Mouse (Mus musculus) embryo, embryonic 10 days (tissue): ENCODE measurements at regions not wholly inside any gene's neighbourhood (a gene's known extent, or its start where the extent isn't known, plus 50 kb on each side); places are given as distances from the start of the nearest gene placed in this dataset.
A peak's percentile ranks its signal among the peaks of the same experiment; 100 is the strongest.

ENCODE experiments used
- DNase-seq: peaks from one replicate; pipeline ENCODE4 v3.0.0-alpha.2; 2015; ENCODE audit warnings: low spot score

- DNase-seq: no peak
Measured at GRCm38 (mm10) chr15:61410789-61411188, 488.0 kb upstream of the A1bg start.

DNA sequence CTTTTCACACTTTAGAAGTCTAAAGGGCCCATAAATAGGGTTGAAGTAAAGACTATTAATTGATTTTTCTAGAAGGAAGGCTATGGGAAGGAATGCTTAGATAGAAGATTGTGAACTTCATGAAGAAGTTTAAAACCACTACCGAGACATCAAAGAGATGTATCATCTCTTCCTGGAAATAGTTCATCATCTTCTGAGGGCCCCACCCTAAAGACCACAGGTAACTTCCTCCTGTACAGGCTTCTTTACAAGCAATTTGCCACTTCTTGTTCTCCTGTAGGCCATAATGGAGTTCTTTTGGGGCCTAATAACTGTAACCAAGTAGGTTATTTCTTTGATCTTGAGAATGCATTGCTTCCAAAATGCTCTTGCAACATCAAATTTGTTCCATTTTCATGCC, 485.8 kb upstream of the A1bg start:
- no peak for DNase-seq

GRCm38 (mm10) chr15:61400720-61401119, 477.9 kb upstream of the A1bg start:
- peak; percentile 61 for DNase-seq

- DNase-seq: no peak
Measured at GRCm38 (mm10) chr15:61399971-61400370, 477.2 kb upstream of the A1bg start.

- no peak for DNase-seq
Measured at GRCm38 (mm10) chr15:61398829-61399228, 476.0 kb upstream of the A1bg start.

DNA sequence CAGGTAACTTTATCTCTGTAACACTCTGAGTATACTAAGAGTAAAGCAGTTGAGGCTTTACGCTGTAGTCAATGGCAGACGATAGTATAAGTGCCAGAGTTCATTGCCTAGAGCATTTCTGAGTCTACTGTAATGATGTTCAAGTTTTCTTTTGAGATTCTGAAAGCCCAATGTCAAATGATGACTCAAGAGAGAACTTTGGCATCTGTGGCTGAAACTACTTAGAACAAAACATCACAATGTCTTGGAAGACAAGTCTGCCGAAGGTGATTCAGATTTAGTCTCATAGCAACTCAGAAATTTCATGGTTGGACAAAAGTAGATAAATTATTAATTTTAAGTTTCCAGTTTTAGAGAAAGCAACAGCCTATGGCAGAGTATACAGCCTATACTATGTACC, 474.2 kb upstream of the A1bg start:
- no peak for DNase-seq

GRCm38 (mm10) chr15:61395296-61395826, 472.5 kb upstream of the A1bg start:
- peak; percentile 51 for DNase-seq

DNA sequence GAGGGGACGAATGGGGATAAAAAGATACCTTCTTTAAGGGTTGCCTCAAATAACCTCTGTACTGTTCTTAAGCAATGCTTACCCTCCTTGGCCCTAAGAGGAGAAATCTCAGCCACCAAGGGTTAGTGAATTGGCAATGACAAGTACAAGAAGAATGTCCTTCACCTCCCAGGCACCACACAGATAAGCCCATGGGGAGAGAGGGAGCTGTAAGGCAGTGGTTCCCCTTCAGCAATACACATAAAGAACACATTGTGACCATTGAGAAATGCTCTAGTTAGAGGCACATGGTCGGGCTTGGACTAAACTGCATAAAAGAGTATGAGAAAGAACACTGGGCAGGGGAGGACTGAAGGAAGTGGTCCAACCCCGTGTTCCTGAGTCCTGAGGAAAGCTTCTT, 457.9 kb upstream of the A1bg start:
- no peak for DNase-seq

DNA sequence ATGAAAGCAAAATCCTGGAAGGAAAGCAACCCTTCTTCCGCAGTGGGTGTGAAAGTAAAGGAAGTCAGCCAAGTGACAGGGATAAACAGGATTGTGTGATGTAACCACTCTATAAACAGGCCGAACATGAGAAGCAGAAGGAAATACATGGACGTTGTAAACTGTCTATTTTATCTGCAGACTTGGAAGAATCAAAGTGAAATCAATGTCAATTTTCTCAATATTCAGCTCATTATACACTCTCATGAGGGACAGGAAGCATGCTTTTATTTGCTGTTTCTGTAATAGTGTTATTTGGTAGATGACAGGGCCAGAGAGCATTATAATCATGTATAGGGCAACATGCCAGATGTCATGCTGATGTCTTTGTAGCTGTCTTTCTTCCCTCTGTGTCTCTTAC, 443.5 kb upstream of the A1bg start:
- no peak for DNase-seq

- no peak for DNase-seq
Measured at GRCm38 (mm10) chr15:61365511-61365910, 442.7 kb upstream of the A1bg start.

DNA sequence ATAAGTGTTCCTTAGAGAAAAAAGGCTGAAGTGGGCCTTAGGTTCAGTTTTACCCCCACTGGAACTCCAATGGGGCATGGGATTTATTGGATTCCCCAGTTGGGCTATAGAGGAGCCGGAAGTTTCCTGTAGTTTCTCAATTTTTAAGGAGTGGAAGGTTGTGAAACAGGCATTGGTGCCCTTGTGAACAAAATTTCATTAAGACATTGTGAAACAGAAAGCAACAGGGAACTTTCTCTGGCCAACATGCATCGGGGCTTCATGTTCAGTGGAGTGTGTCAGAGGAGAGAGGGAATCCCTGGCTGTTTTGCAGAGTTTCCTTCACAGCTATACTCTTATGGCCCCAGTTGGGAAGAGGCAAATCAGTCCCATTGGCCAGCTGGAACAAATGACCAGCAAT, 441.6 kb upstream of the A1bg start:
- DNase-seq: no peak

- no peak for DNase-seq
Measured at GRCm38 (mm10) chr15:61361254-61361653, 438.4 kb upstream of the A1bg start.

GRCm38 (mm10) chr15:61355344-61355743, 432.5 kb upstream of the A1bg start:
- no peak for DNase-seq

DNA sequence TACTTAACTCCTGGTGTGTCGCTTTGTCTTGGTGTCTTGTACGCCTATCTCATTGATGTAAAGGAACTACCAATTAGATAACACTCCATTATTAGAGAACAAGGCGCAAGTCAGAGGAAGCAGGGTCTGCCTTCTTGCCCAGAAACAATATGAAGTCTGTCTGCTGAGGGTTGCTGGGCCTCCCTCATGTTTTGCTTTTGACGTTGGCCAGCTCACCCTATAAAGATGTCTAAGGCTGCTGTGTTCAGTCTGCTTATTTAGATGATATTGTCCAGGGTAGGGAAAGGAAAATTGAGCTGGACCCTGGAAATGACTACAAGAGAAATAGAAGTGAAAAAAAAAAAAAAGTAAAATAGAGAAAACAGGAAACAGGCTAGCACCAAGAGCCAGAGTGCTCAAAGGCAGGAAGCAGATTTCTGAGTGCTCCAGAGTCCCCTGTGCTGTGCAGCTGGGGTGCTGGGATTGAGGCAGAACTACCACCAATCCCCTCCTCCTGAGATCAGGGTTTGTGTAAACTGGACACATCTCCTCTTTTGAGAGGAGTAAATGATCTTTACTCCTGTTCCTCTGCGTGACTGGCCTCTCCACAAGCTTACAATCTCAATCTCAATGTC, 429.0 kb upstream of the A1bg start:
- DNase-seq: no peak

DNA sequence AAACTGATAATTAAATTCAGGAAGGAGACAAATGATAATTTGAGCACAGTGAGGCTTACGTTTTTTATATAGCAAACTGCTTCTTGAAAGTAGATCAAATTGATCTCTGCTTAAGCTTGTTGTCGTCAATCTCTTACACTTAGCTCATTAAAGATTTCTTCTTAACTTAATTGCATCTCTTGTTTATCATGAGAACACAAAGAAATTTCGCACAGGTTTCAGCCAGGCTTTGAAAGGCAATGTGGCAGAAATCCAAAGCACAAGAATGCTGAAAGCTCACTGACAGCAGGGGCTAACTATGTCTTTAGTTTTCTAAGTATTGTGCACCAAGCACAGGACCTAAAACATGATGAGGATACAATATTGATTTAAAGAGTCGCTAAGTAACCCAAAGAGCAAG, 422.3 kb upstream of the A1bg start:
- DNase-seq: no peak

DNA sequence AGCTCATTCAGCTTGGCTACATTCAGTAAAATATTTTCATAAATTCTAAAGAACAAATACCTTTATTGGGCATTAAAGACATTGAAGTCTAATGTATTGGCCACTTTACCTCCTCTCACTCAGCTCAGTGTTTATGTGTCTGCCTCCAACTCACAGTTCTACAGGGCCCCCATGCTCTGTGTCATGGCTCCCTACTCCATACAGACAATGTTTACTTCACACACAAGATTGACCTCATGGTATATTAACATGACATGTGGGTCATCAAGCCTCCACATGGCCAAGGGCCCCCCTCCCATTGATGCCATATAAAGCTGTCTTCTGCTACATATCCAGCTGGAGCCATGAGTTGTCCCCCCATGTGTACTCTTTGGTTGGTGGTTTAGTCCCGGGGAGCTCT, 419.8 kb upstream of the A1bg start:
- DNase-seq: no peak

- DNase-seq: no peak
Measured at GRCm38 (mm10) chr15:61327925-61328324, 405.1 kb upstream of the A1bg start.

DNA sequence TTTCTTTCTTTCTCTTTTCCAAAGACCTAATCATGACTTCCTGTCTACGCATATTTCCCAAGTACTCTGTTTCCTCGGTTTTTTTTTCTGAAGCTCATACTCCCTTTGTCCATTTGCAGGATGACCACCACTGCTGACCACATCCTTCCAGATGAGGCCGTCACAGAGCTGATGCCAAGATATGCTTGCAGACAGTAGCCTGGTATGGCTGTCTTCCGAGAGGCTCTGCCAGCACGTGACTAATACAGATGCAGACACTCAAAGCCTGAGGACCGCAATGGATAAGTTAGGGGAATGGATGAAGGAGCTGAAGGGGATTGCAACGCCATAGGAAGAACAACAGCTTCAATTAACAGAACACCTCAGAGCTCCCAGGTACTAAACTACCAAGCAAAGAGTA, 399.4 kb upstream of the A1bg start:
- no peak for DNase-seq

DNA sequence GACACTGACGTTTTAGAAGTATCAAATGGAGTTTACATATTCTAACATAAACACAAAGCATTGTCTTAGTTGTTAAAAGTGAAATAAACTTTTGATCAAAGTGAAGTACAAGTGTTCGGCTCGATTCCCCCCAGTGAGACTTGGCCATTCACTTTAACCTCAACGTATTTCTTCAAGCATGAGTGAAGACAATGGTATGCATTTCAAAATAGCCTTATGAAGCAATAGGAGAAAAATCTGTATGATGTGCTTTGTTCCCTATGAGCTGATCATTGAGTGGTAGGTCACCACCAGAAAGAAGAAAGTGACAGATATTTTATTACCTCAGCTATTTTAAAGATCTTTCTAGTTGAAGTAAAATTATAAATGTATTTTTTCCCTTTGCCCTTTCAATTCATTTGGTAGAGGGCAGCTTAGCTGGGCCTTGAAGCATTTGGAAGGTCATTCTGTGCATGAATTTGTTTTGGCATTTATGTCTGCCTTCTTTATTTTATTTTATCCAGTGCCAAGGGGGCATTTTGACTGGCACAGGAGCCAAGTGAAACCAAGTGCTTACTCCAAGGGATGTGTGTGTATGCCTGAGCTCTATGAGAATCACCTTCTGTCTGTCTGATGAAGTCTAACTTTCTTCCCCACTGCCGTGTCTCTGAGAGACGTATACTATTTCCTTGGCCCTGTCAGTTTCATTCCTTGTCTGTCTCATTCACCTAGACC, 386.8 kb upstream of the A1bg start:
- no peak for DNase-seq

DNA sequence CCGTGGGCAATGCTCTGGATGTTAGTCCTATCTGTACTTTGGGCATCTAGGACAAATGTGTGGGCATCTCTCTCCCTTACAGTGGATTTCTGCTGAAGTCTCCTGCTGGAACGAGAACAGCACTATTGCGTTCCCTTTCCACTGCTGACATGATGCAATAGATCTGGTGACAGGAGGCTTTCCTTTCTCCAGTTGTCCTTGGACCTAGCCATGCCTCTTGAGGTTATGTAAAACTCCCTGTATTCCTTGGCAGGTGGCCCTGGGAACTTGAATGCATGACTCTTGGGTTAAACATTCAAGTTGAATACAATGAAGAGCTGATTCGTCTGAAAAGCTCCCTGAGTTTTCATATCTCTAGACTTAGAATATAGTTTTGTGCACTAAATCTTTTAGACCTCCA, 386.1 kb upstream of the A1bg start:
- no peak for DNase-seq

GRCm38 (mm10) chr15:61304546-61304945, 381.7 kb upstream of the A1bg start:
- DNase-seq: no peak

GRCm38 (mm10) chr15:61299796-61300195, 377.0 kb upstream of the A1bg start:
- no peak for DNase-seq

DNA sequence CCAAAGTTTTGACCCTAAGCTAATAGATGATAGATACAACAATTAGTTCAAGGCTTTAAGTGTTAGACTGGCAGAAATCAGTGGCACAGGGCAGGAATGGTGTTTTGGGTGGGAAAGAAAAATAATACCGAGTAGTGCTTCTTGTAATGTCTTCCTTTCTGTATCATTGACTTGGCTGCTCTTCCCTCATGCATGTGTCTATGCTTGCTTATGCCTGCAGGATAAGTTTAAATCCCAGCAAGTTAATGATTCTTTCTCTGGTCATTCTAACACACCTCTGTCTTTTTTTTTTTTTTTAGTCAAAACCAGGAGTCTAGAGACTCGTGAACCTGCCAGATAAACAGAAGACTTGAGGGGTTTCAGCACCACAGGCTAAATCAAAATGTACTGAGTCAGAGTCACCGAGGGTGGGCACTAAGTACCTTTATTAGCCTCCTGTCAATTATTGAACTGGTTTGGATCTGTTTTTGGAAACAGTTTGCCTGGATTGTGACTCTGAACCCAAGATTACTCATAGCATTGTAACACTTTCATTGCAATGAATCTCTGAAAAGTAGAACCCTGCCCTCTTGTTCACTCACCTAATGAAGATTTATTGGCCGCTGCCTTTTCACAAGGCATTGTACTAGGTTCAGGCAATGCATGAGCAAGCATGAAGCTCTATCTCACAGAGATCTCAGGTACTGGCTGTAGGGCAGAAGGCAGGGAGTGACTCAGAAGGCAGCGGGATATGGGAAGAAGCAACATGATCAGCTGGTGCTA, 374.8 kb upstream of the A1bg start:
- no peak for DNase-seq
